Mouse (Mus musculus) stomach, postnatal 0 days (tissue): ENCODE data around the gene Hsp90aa1.
"Not testable (repeated sequence)": the region's sequence is repeated elsewhere in the genome, so short reads cannot be mapped to it uniquely, and the experiment has no call there.

Experiments used
- CTCF ChIP-seq: IDR thresholded peaks from 2 replicates; pipeline ENCODE4 v1.5.1; 2016; ENCODE audit warnings: antibody characterized with exemption, low read depth, mild to moderate bottlenecking, moderate library complexity
- EP300 ChIP-seq: optimal IDR thresholded peaks from 2 replicates; pipeline ENCODE3; 2016; ENCODE audit warnings: antibody characterized with exemption

DNA sequence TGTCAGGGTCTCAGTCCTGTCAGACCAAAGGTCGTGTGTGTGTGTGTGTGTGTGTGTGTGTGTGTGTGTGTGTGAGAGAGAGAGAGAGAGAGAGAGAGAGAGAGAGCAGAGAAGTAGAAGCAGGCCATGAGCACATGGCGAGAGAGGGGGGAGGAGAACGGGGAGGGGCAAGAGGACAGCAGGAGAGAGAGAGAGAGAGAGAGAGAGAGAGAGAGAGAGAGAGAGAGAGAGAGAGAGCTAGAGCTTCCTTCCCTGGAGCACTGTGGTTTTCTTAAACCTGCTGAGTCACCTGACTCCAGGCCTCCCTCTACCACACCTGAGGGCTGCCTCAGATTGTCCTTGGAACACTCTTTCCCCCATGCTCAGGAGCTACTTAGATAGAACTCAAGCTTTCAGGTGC lies 1.2 kb downstream of the Hsp90aa1 start:
- TF ChIP-seq EP300, CTCF: not testable (repeated sequence)
